8 mouse cellular contexts compared by ENCODE assay signal in genomic region chr12:8500597-8501570, GRCm38 (mm10). TPM values are rescaled to one million over a fixed set of nuclear protein-coding genes. Genes with fewer than 3 reads are reported as not detected.
DNase-seq lines count a peak whose midpoint lies in the region; ATAC-seq and TF ChIP-seq lines count a peak whose summit lies in the region.

No protein-coding gene starts in this region.

- H3K9ac ChIP-seq in ES-Bruce4 (ENCODE audit: low read depth, poor library complexity, severe bottlenecking): peak overlapping the region; percentile 82
- H3K9ac ChIP-seq in heart, adult 2 months (ENCODE audit: low read depth, low read length): peak overlapping the region; percentile 90
- peak overlapping the region; percentile 57 for H3K9ac ChIP-seq in midbrain, embryonic 15.5 days

- no peaks in the 10 kb centered on the region for H3K4me1 ChIP-seq in cerebellum, adult 2 months (ENCODE audit: control insufficient read depth, insufficient read depth, low read length)
- peaks cover 2% of the 10 kb centered on the region for H3K4me1 ChIP-seq in ES-Bruce4 (ENCODE audit: control insufficient read depth, insufficient read depth, low read length)
- peaks cover 12% of the 10 kb centered on the region for H3K4me1 ChIP-seq in heart, adult 2 months (ENCODE audit: control insufficient read depth, insufficient read depth, low read length)
- peaks cover 28% of the 10 kb centered on the region for H3K4me1 ChIP-seq in midbrain, embryonic 15.5 days

- DNase-seq in cerebellum, adult 2 months: peak; percentile 16 to 24
- no peak for DNase-seq in cerebellum, postnatal 4 days (ENCODE audit: low spot score in 2 of 2)
- peak; percentile 24 to 66 for DNase-seq in heart, adult 2 months
- peak; percentile 40 for DNase-seq in kidney, adult 9 months
- DNase-seq in urinary bladder, postnatal 4 days (ENCODE audit: low spot score in 2 of 2): no peak
- DNase-seq in right cerebral cortex, postnatal 36 days (ENCODE audit: low spot score in 2 of 2): no peak

- TF ChIP-seq CTCF in cerebellum, adult 2 months (IDR thresholded peaks at IDR 0.05; ENCODE audit: borderline replicate concordance, insufficient read depth, low read depth, low read length): no peak
- TF ChIP-seq CTCF in ES-Bruce4 (IDR thresholded peaks at IDR 0.05; ENCODE audit: low read depth, low read length): no peak
- no peak for TF ChIP-seq CTCF in heart, adult 2 months (IDR thresholded peaks at IDR 0.05)

- H3K36me3 ChIP-seq in ES-Bruce4 (ENCODE audit: control insufficient read depth, insufficient read depth, low read length, poor library complexity, severe bottlenecking): no peaks in the 10 kb centered on the region
- peaks cover 6% of the 10 kb centered on the region for H3K36me3 ChIP-seq in heart, adult 2 months (ENCODE audit: control insufficient read depth, insufficient read depth, low read length)
- no peaks in the 10 kb centered on the region for H3K36me3 ChIP-seq in midbrain, embryonic 15.5 days (replicated peaks)

- H3K27ac ChIP-seq in cerebellum, adult 2 months (ENCODE audit: insufficient read depth, low read length): peak overlapping the region; percentile 79; the same call in 1 of the 2 replicates
- H3K27ac ChIP-seq in ES-Bruce4 (ENCODE audit: insufficient read depth, low read length): no peak overlapping the region
- H3K27ac ChIP-seq in heart, adult 2 months: peak overlapping the region; percentile 97
- peak overlapping the region; percentile 100 for H3K27ac ChIP-seq in midbrain, embryonic 15.5 days

- H3K27me3 ChIP-seq in cerebellum, adult 2 months (ENCODE audit: control insufficient read depth, insufficient read depth, low read length): no peaks in the 10 kb centered on the region
- no peaks in the 10 kb centered on the region for H3K27me3 ChIP-seq in ES-Bruce4 (ENCODE audit: control insufficient read depth, insufficient read depth, low read length, poor library complexity, severe bottlenecking)
- H3K27me3 ChIP-seq in heart, adult 2 months (ENCODE audit: control insufficient read depth, insufficient read depth, low read length): no peaks in the 10 kb centered on the region
- H3K27me3 ChIP-seq in midbrain, embryonic 15.5 days (replicated peaks): no peaks in the 10 kb centered on the region

- peak; percentile 3 for ATAC-seq in midbrain, embryonic 15.5 days (replicated peaks)

- TF ChIP-seq POLR2A in cerebellum, adult 2 months (IDR thresholded peaks at IDR 0.05; ENCODE audit: borderline replicate concordance, insufficient read depth, low read length): no peak
- TF ChIP-seq POLR2A in ES-Bruce4 (IDR thresholded peaks at IDR 0.05; ENCODE audit: insufficient read depth, low read length): no peak
- TF ChIP-seq POLR2A in heart, adult 2 months (IDR thresholded peaks at IDR 0.05; ENCODE audit: insufficient read depth, low read depth, low read length): no peak

- WGBS in cerebellum, adult 2 months: 71% methylated on average over 17 of the region's 17 CpGs
- WGBS in heart, adult 2 months: 26% methylated on average over 17 of the region's 17 CpGs
- 39% methylated on average over 17 of the region's 17 CpGs for WGBS in midbrain, embryonic 15.5 days

- peak overlapping the region; percentile 81 for H3K4me3 ChIP-seq in cerebellum, adult 2 months (replicated peaks; ENCODE audit: insufficient read depth, low read depth, low read length)
- H3K4me3 ChIP-seq in ES-Bruce4 (ENCODE audit: low read depth, low read length): peak overlapping the region; percentile 69
- peak overlapping the region; percentile 48 for H3K4me3 ChIP-seq in heart, adult 2 months
- peak overlapping the region; percentile 84 for H3K4me3 ChIP-seq in midbrain, embryonic 15.5 days

- intact Hi-C loops in heart, adult 2 months (cut with DNase I): loop anchor here (1.0 kb wide), 1 partner anchor 174 kb away; no protein-coding TSS in a partner anchor

- H3K9me3 ChIP-seq in ES-Bruce4 (replicated peaks; ENCODE audit: control insufficient read depth, insufficient read depth, low read length, poor library complexity, severe bottlenecking): no peaks in the 10 kb centered on the region
- no peaks in the 10 kb centered on the region for H3K9me3 ChIP-seq in midbrain, embryonic 15.5 days

- TF ChIP-seq EP300 in ES-Bruce4 (IDR thresholded peaks at IDR 0.05; ENCODE audit: insufficient read depth, low read depth, low read length): no peak
- TF ChIP-seq EP300 in heart, adult 2 months (IDR thresholded peaks at IDR 0.05; ENCODE audit: insufficient read depth, low read depth, low read length): no peak

- H3K79me2 ChIP-seq in heart, adult 2 months (replicated peaks; ENCODE audit: control insufficient read depth, insufficient read depth, low read length): peaks cover 7% of the 10 kb centered on the region

- peak overlapping the region; percentile 58 for H3K4me2 ChIP-seq in midbrain, embryonic 15.5 days

RNA-seq across cellular contexts. Expression of gene Rhob, which starts 1.1 kb away (rescaled TPM):
- polyA plus RNA-seq in cerebellum, adult 2 months (2012; rRNA removed): 295 and 299 TPM in 2 replicates
- polyA plus RNA-seq in ES-Bruce4 (2011; ENCODE audit: insufficient read depth, insufficient read length, low read depth, missing spikeins): 20.0 and 21.0 TPM in 2 replicates
- 100 to 1,000 TPM; 163 to 193 TPM for total RNA-seq in heart, adult 2 months (2021)
- 184 and 194 TPM in 2 replicates for polyA plus RNA-seq in heart, adult 2 months (2012; rRNA removed)
- 83.3 and 95.1 TPM in 2 replicates for polyA plus RNA-seq in midbrain, embryonic 15.5 days (2015; fragmentation: Nextera tagmentation; extraction: Ambion mirVana)

Comparison
In these comparisons a context has a peak if more than half of its experiments do, and no peak if none do; other contexts are left out.
1. DNase-seq: peak in cerebellum, adult 2 months (2 of 2), heart, adult 2 months (2 of 2) and kidney, adult 9 months (single experiment); none in cerebellum, postnatal 4 days (0 of 2), urinary bladder, postnatal 4 days (0 of 2) and right cerebral cortex, postnatal 36 days (0 of 2).
2. Peak in every context shown above with its lines, with median percentiles within 50 percentile points of each other: H3K4me3 ChIP-seq and H3K9ac ChIP-seq.